Mouse (Mus musculus) neural tube, embryonic 14.5 days (tissue): ENCODE measurements at regions not wholly inside any gene's neighbourhood (a gene's known extent, or its start where the extent isn't known, plus 50 kb on each side); places are given as distances from the start of the nearest gene placed in this dataset.
A peak's percentile ranks its signal among the peaks of the same experiment; 100 is the strongest.

Experiments
- ATAC-seq: fragments of 200-750 bp; cut with Nextera tagmentation; 2 replicates; pipeline ENCODE4 v1.8.0; 2017; ENCODE audit warnings: low read depth, mild to moderate bottlenecking, moderate TSS enrichment, moderate library complexity
- H3K27ac ChIP-seq: fragments of 300-500 bp; sonication (generic); 2 replicates; pipeline ENCODE4 v1.5.1; 2014; ENCODE audit warnings: low read depth, mild to moderate bottlenecking, control low read depth, low read length, moderate library complexity, mixed read lengths
- H3K27me3 ChIP-seq: fragments of 300-500 bp; sonication (generic); 2 replicates; pipeline ENCODE4 v1.6.1; 2014; ENCODE audit warnings: low read length; ENCODE audit not compliant: control insufficient read depth, insufficient read depth
- H3K36me3 ChIP-seq: fragments of 300-500 bp; sonication (generic); 2 replicates; pipeline ENCODE4 v1.6.1; 2014; ENCODE audit warnings: low read length, mixed read lengths; ENCODE audit not compliant: control insufficient read depth, insufficient read depth
- H3K4me1 ChIP-seq: fragments of 300-500 bp; sonication (generic); 2 replicates; pipeline ENCODE4 v1.6.1; 2014; ENCODE audit warnings: low read length; ENCODE audit not compliant: control insufficient read depth, insufficient read depth
- H3K4me2 ChIP-seq: fragments of 300-500 bp; sonication (generic); 2 replicates; pipeline ENCODE4 v1.6.1; 2014; ENCODE audit warnings: mild to moderate bottlenecking, low read depth, low read length, control low read depth
- H3K4me3 ChIP-seq: fragments of 300-500 bp; sonication (generic); 2 replicates; pipeline ENCODE4 v1.5.1; 2014; ENCODE audit warnings: low read depth, low read length, control low read depth, mixed read lengths
- H3K9ac ChIP-seq: fragments of 300-500 bp; sonication (generic); replicated peaks from 2 replicates; pipeline ENCODE4 v1.6.1; 2014; ENCODE audit warnings: low read depth, mild to moderate bottlenecking, control low read depth, low read length, mixed read lengths
- H3K9me3 ChIP-seq: fragments of 300-500 bp; sonication (generic); 2 replicates; pipeline ENCODE4 v1.6.1; 2016; ENCODE audit warnings: low read length; ENCODE audit not compliant: control insufficient read depth
- WGBS: fragments of 180-500 bp; shearing (Covaris S2); extraction: QIAGEN DNeasy Blood & Tissue Kit; methylation state at CpG from one replicate; pipeline ENCODE4 v1.1.7; 2014; 5-methylcytosine and 5-hydroxymethylcytosine counted together

GRCm38 (mm10) chr3:38299236-38299897 lies 185.3 kb downstream of the Ankrd50 start:
- Histone ChIP-seq H3K4me1 (no peaks in the 10 kb centered on the region), H3K27me3 (no peaks in the 10 kb centered on the region), H3K9me3 (no peaks in the 10 kb centered on the region), H3K4me2 (no peak overlapping the region), H3K36me3 (no peaks in the 10 kb centered on the region), H3K27ac (no peak overlapping the region; the same call in 1 of the 2 replicates), H3K9ac (no peak overlapping the region), H3K4me3 (no peak overlapping the region)
- WGBS: 29% methylated on average over 2 of the region's 2 CpGs
- ATAC-seq: peak; percentile 88

- 85% methylated on average over 2 of the region's 2 CpGs for WGBS
- Histone ChIP-seq H3K9me3 (no peaks in the 10 kb centered on the region), H3K27ac (no peak overlapping the region), H3K27me3 (no peaks in the 10 kb centered on the region), H3K9ac (no peak overlapping the region), H3K36me3 (no peaks in the 10 kb centered on the region), H3K4me2 (no peak overlapping the region), H3K4me3 (no peak overlapping the region), H3K4me1 (no peaks in the 10 kb centered on the region)
- ATAC-seq: no peak
Measured at GRCm38 (mm10) chr3:38297499-38297898, 187.1 kb downstream of the Ankrd50 start.

- Histone ChIP-seq H3K4me3 (no peak overlapping the region), H3K27ac (no peak overlapping the region), H3K4me2 (no peak overlapping the region), H3K4me1 (no peaks in the 10 kb centered on the region), H3K36me3 (no peaks in the 10 kb centered on the region), H3K27me3 (no peaks in the 10 kb centered on the region), H3K9ac (no peak overlapping the region), H3K9me3 (no peaks in the 10 kb centered on the region)
- 45% methylated on average over 3 of the region's 3 CpGs for WGBS
- no peak for ATAC-seq
Measured at GRCm38 (mm10) chr3:38289062-38289461, 195.6 kb downstream of the Ankrd50 start.

- no peak for ATAC-seq
- Histone ChIP-seq H3K4me2 (no peak overlapping the region), H3K9ac (no peak overlapping the region), H3K4me3 (no peak overlapping the region), H3K36me3 (no peaks in the 10 kb centered on the region), H3K9me3 (no peaks in the 10 kb centered on the region), H3K27ac (no peak overlapping the region), H3K4me1 (no peaks in the 10 kb centered on the region), H3K27me3 (no peaks in the 10 kb centered on the region)
- 74% methylated on average over 11 of the region's 11 CpGs for WGBS
Measured at GRCm38 (mm10) chr3:38283687-38284124, 200.9 kb downstream of the Ankrd50 start.

GRCm38 (mm10) chr3:38282891-38283290 lies 201.8 kb downstream of the Ankrd50 start:
- WGBS: 98% methylated on average over 4 of the region's 4 CpGs
- Histone ChIP-seq H3K4me2 (no peak overlapping the region), H3K4me3 (no peak overlapping the region), H3K27ac (no peak overlapping the region), H3K4me1 (no peaks in the 10 kb centered on the region), H3K9me3 (no peaks in the 10 kb centered on the region), H3K9ac (no peak overlapping the region), H3K36me3 (no peaks in the 10 kb centered on the region), H3K27me3 (no peaks in the 10 kb centered on the region)
- no peak for ATAC-seq

GRCm38 (mm10) chr3:38281683-38282082 lies 203.0 kb downstream of the Ankrd50 start:
- Histone ChIP-seq H3K4me3 (no peak overlapping the region), H3K4me2 (no peak overlapping the region), H3K27ac (no peak overlapping the region), H3K27me3 (no peaks in the 10 kb centered on the region), H3K9me3 (no peaks in the 10 kb centered on the region), H3K36me3 (no peaks in the 10 kb centered on the region), H3K9ac (no peak overlapping the region), H3K4me1 (no peaks in the 10 kb centered on the region)
- 78% methylated on average over 4 of the region's 4 CpGs for WGBS
- no peak for ATAC-seq

GRCm38 (mm10) chr3:38280876-38281275 lies 203.8 kb downstream of the Ankrd50 start:
- H3K9me3 ChIP-seq: no peaks in the 10 kb centered on the region
- no peaks in the 10 kb centered on the region for H3K36me3 ChIP-seq
- 82% methylated on average over 6 of the region's 6 CpGs for WGBS
- no peaks in the 10 kb centered on the region for H3K27me3 ChIP-seq
- H3K9ac ChIP-seq: no peak overlapping the region
- H3K4me1 ChIP-seq: no peaks in the 10 kb centered on the region
- no peak overlapping the region for H3K27ac ChIP-seq
- no peak overlapping the region for H3K4me2 ChIP-seq
- no peak overlapping the region for H3K4me3 ChIP-seq
- ATAC-seq: no peak

GRCm38 (mm10) chr3:38280105-38280504 lies 204.5 kb downstream of the Ankrd50 start:
- 81% methylated on average over 3 of the region's 3 CpGs for WGBS
- Histone ChIP-seq H3K4me2 (no peak overlapping the region), H3K9ac (no peak overlapping the region), H3K27me3 (no peaks in the 10 kb centered on the region), H3K9me3 (no peaks in the 10 kb centered on the region), H3K27ac (no peak overlapping the region), H3K36me3 (no peaks in the 10 kb centered on the region), H3K4me3 (no peak overlapping the region), H3K4me1 (no peaks in the 10 kb centered on the region)
- ATAC-seq: no peak

- no peak overlapping the region for H3K4me2 ChIP-seq
- no peaks in the 10 kb centered on the region for H3K27me3 ChIP-seq
- H3K4me1 ChIP-seq: no peaks in the 10 kb centered on the region
- H3K27ac ChIP-seq: no peak overlapping the region
- no peak overlapping the region for H3K9ac ChIP-seq
- WGBS: 91% methylated on average over 1 of the region's 1 CpGs
- no peak overlapping the region for H3K4me3 ChIP-seq
- ATAC-seq: no peak
- no peaks in the 10 kb centered on the region for H3K9me3 ChIP-seq
- no peaks in the 10 kb centered on the region for H3K36me3 ChIP-seq
Measured at GRCm38 (mm10) chr3:38276948-38277504, 207.6 kb downstream of the Ankrd50 start.
